Mouse (Mus musculus): ENCODE data around the gene Lpgat1. TPM values are rescaled to one million over a fixed set of nuclear protein-coding genes. Genes with fewer than 3 reads are reported as not detected.

Gene Lpgat1
- polyA plus RNA-seq, 1 experiment from 2014 or later: 47.8 TPM

Other genes starting within 250 kb of the Lpgat1 start
- 38.9 and 39.9 TPM in 2 replicates for gene Dtl, start 142.3 kb upstream of the Lpgat1 start, polyA plus RNA-seq (2016; fragmentation: Nextera tagmentation; extraction: Ambion mirVana)
- gene Ints7, start 142.2 kb upstream of the Lpgat1 start, polyA plus RNA-seq (2016; fragmentation: Nextera tagmentation; extraction: Ambion mirVana): 64.4 and 68.4 TPM in 2 replicates
- gene Nek2, start 103.6 kb downstream of the Lpgat1 start, polyA plus RNA-seq (2016; fragmentation: Nextera tagmentation; extraction: Ambion mirVana): 26.0 and 29.8 TPM in 2 replicates
- gene Slc30a1, start 188.9 kb downstream of the Lpgat1 start, polyA plus RNA-seq (2016; fragmentation: Nextera tagmentation; extraction: Ambion mirVana): 4.6 and 4.9 TPM in 2 replicates

Data from hindbrain, embryonic 12.5 days (tissue).